Mouse (Mus musculus) kidney, adult 8-10 months (tissue): ENCODE results near the gene Zfp800.

Experiments used
- DNase-seq, 2 experiments: peaks; one replicate each; pipeline ENCODE4 v3.0.0; 2022

Gene Zfp800

GRCm38 (mm10) chr6:28396051-28396852, 1.6 kb downstream of the Zfp800 start:
- DNase-seq = no peak

GRCm38 (mm10) chr6:28389038-28389437, 8.8 kb downstream of the Zfp800 start:
- no peak for DNase-seq

GRCm38 (mm10) chr6:28385169-28385568, 12.6 kb downstream of the Zfp800 start:
- DNase-seq = no peak

- DNase-seq = no peak
Observed at GRCm38 (mm10) chr6:28381983-28382382, 15.8 kb downstream of the Zfp800 start.

DNA sequence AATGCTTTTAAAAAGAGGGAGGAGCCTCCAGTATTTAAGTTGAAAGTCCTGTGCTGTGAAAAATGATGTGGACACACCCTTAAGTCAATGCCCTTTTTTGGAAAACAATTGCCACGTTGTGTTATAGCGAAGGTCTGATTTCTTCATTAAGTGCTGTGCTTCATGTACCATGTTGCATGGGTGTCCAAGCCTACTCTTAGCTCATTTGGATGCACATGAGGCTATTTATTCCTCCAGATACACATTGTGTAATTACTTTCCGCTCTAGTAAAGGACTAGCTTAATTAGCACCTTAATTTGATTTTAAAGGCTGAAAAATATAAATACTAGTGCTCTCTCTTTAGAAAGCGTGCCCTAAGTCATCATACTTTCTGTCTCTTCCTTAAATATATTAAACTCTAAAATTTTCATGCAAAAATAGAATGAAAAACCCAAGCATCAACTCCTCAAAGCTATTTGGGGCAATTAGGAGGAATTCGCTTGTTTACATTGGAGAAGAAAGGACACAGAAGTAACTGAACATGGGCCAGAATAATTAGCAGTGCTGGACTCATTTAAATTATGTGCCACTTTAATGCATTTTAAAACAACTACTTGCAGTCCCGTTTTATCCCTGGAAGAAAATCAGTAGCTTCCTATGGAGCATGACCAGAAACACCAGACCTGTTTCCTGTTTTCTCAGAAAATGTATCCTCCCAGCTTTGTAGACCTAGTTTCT, 27.7 kb downstream of the Zfp800 start:
- no peak for DNase-seq

DNA sequence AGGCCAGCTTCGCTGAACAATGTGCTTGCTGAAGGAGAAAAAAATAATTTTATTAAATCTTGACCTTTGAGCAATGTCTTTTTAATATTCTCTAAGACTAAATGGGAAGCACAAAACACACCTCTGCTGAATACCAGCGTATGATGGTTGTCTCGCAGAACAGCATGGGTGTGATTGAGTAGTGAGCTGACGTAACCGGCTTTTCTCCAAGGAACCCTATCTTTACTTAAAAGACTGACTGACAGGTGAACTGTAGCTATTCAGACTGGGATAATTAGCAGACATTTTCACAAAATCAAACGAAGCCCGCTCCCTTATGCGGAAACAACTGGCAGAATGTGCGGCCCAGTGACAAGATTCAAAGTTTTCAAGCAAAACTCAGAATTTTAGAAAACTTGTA, 30.2 kb downstream of the Zfp800 start:
- DNase-seq = no peak

- no peak for DNase-seq
Observed at GRCm38 (mm10) chr6:28351066-28351465, 46.7 kb downstream of the Zfp800 start.

DNA sequence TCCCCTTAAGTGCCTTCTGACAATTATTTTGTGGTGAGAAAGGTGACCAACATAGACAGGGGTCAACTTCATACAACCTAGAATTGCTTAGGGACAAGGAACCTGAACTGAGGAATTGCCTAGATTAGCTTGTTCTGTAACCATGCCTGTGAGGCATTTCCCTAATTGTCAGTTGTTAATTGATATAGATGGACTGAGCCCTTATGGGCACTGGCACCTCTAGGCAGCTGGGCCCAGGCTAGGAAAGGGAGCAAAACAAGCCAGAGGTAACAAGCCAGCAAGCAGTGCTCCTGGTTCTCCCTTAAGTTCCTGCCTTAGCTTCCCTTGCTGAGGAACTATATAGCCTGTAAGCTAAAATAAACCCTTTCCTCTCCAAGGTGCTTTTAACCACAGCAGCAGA, 52.1 kb downstream of the Zfp800 start:
- DNase-seq = no peak

DNA sequence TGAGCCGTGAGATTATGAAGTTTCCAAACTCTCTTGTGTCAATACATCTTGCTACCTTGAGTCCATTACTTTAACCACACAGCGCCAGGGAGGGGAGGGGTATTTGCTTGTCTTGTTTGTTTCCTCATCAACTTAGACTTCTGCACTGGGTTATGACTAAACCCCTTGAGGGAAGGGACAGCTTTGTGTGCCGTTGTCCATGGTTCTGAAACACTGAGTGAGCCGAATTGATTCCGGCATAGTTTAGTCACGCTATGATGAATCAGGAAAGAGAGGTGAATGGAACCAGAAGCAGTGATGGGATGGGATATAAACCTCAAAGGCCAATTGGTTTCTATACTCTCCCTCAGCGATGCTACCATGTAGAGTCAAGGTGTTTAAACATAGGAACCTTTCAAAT, 52.6 kb downstream of the Zfp800 start:
- DNase-seq = no peak

- DNase-seq = no peak
Observed at GRCm38 (mm10) chr6:28342863-28343262, 54.9 kb downstream of the Zfp800 start.

- DNase-seq = no peak
Observed at GRCm38 (mm10) chr6:28341174-28341573, 56.6 kb downstream of the Zfp800 start.

DNA sequence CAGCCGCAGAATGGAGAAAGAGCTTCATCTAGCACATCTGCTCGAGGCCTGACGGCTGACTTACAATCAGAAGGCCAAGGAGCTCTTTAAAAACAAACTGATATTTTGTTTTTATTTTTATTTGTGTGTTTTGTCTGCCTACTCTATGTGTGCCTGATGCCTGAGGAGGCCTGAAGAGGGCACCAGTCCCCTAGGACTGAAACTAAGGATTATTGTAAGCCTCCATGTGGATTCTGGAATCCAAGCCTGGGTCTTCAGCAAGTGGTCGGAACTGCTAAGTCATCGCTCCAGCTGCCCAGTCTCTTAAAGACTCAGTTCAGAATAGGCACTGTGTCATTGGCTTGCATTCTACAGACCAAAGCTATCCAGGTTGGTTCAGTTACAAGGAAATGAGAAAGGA, 58.4 kb downstream of the Zfp800 start:
- DNase-seq = no peak

DNA sequence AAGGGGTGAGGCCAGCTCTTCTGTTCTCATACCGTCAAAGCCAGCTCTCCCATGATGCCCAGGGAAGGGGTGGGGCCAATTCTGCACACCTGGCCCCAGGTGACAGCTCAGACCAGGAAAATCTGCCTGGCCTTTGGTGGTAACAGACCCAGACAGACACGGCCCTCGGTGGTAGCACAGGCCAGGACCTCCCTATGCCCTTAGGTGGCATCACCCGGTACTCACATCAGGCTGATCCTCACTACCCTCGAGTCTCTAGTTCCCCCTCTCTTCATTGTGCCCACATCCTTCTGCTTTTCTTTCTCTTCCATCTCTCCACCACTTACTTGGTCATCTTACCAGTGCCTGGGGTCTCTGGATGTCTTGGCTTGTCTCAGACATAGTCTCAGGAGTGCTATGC, 64.1 kb downstream of the Zfp800 start:
- no peak for DNase-seq

- DNase-seq = no peak
Observed at GRCm38 (mm10) chr6:28332546-28332945, 65.3 kb downstream of the Zfp800 start.

DNA sequence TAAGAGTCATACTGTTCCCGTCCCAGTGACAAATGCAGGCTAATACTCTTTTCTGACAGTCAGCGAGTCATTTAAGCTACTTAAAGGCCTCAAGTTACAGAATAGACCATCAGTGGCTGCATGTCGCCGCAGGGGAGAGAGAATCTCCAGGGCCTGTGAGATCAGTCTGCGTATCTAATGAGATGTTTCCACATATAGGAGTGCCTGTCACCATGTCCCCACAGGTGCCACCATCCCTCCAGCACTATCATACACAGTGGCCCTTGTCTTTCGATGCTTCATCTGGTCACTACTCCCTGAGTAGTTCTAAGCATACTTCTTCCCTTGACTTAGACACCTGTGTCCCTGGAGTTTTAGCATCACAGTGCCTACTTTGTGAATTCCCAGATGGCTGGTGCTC, 68.0 kb downstream of the Zfp800 start:
- no peak for DNase-seq

- no peak for DNase-seq
Observed at GRCm38 (mm10) chr6:28329002-28329596, 68.7 kb downstream of the Zfp800 start.

- DNase-seq = no peak
Observed at GRCm38 (mm10) chr6:28326720-28327119, 71.1 kb downstream of the Zfp800 start.

GRCm38 (mm10) chr6:28322399-28322798, 75.4 kb downstream of the Zfp800 start:
- no peak for DNase-seq

DNA sequence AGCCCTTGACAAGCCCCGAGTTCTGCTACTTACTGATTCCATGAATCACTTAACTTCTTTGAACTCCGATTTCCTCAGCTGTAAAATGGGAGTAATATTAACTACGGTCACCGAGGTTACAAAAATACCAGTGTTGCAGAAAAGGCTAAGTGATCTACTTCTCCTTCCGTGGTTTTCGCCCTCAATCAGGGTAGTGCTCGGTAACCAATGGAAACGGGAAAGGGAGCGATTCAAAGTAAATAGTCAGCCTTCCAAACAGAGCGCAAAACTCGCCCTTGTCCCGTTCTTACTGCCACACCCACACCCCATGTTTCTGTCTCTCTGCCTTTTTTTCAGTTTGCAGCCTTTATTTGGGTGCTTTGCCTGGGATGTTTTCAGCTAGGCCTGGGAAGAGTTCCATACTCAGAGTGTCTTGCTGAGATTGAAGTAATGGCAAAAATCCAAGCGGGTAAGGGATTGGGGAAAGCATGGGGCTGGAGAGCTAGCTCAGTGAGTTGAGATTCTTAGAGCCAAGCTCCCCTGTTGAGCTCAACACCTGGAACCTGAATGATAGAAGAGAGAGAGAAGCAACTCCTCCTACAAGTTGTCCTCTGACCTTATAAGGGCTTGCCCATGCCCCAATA, 78.0 kb downstream of the Zfp800 start:
- no peak for DNase-seq

DNA sequence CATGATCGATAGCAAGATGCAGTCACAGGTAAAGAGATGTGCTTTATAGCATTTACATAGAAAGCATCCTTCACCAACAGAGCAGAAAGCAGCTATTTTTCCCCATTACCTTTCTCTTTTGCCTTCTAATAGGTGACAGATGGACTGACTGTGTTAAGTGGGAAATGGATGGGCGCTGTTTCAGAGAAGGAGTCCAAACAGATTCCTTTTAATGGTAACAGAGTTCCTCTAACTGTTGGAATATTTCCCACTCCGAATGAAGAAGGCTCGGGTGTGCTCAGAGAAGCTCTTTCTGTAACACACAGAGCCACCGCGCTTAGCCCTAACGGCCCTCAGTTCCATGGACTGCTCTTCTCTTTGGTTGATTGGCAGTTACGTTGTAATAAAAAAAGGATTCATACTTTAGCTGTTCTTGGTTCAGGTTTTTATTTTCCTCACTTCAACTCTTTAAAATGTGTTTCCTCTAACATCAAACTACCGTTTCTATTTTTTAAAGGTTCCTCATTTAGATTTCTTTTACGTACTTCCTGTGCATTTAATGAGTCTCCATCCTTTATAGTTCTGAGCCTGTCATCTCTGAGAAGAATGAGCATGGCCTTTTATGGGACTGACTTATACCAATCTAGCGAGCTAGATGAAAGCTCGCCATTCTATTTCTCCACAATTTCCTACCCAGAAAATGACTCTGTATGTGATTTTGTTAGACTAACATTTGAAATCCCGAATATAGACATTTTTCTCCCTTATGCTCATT, 78.8 kb downstream of the Zfp800 start:
- DNase-seq = no peak

GRCm38 (mm10) chr6:28315208-28315607, 82.6 kb downstream of the Zfp800 start:
- DNase-seq = no peak

GRCm38 (mm10) chr6:28312067-28312466, 85.7 kb downstream of the Zfp800 start:
- DNase-seq = peak; percentile 3 to 14

GRCm38 (mm10) chr6:28309692-28310091, 88.1 kb downstream of the Zfp800 start:
- DNase-seq = peak; percentile 5 to 16
